Mouse (Mus musculus) embryonic facial prominence, embryonic 11.5 days (tissue): ENCODE measurements around the gene Tbc1d10c. TPM values are rescaled to one million over a fixed set of nuclear protein-coding genes. Genes with fewer than 3 reads are reported as not detected.

Source experiments
- ATAC-seq: fragments of 200-750 bp; cut with Nextera tagmentation; replicated peaks from 2 replicates; pipeline ENCODE4 v1.8.0; 2017; ENCODE audit warnings: low read depth; ENCODE audit not compliant: insufficient number of reproducible peaks, low FRiP score, low TSS enrichment
- DNase-seq: peaks from one replicate; pipeline ENCODE4 v3.0.0-alpha.2; 2015; ENCODE audit warnings: low spot score
- H3K27ac ChIP-seq: fragments of 300-500 bp; sonication (generic); replicated peaks from 2 replicates; pipeline ENCODE4 v1.5.1; 2014; ENCODE audit warnings: mild to moderate bottlenecking, low read depth, low read length, control low read depth
- H3K27me3 ChIP-seq: fragments of 300-500 bp; sonication (generic); 2 replicates; pipeline ENCODE4 v1.6.1; 2014; ENCODE audit warnings: mild to moderate bottlenecking, low read length, moderate library complexity, mixed read lengths; ENCODE audit not compliant: control insufficient read depth, insufficient read depth
- H3K36me3 ChIP-seq: fragments of 300-500 bp; sonication (generic); replicated peaks from 2 replicates; pipeline ENCODE4 v1.6.1; 2014; ENCODE audit warnings: low read depth, mild to moderate bottlenecking, low read length, moderate library complexity, mixed read lengths; ENCODE audit not compliant: control insufficient read depth, insufficient read depth
- H3K4me1 ChIP-seq: fragments of 300-500 bp; sonication (generic); 2 replicates; pipeline ENCODE4 v1.6.1; 2014; ENCODE audit warnings: low read length, mixed read lengths; ENCODE audit not compliant: control insufficient read depth, insufficient read depth
- H3K4me2 ChIP-seq: fragments of 300-500 bp; sonication (generic); 2 replicates; pipeline ENCODE4 v1.6.1; 2014; ENCODE audit warnings: low read depth, mild to moderate bottlenecking, control low read depth, low read length, moderate library complexity
- H3K4me3 ChIP-seq: fragments of 300-500 bp; sonication (generic); 2 replicates; pipeline ENCODE4 v1.5.1; 2014; ENCODE audit warnings: low read depth, low read length, control low read depth
- H3K9ac ChIP-seq: fragments of 300-500 bp; sonication (generic); replicated peaks from 2 replicates; pipeline ENCODE4 v1.6.1; 2014; ENCODE audit warnings: mild to moderate bottlenecking, control low read depth, low read length
- H3K9me3 ChIP-seq: fragments of 300-500 bp; sonication (generic); replicated peaks from 2 replicates; pipeline ENCODE4 v1.6.1; 2016; ENCODE audit warnings: mild to moderate bottlenecking, low read length, inconsistent platforms, mixed read lengths; ENCODE audit not compliant: control insufficient read depth
- WGBS: fragments of 180-500 bp; shearing (Covaris S2); extraction: QIAGEN DNeasy Blood & Tissue Kit; methylation state at CpG from one replicate; pipeline ENCODE4 v1.1.7; 2014; 5-methylcytosine and 5-hydroxymethylcytosine counted together
- polyA plus RNA-seq: library from polyadenylated mRNA; unstranded; fragments of >200 nt; fragmentation: Nextera tagmentation; extraction: Ambion mirVana; gene quantifications from 2 replicates; pipeline ENCODE4 v1.2.1, GENCODE M21; 2014

Gene Tbc1d10c
- polyA plus RNA-seq, 1 experiment from 2014 or later = 1.4 TPM

DNA sequence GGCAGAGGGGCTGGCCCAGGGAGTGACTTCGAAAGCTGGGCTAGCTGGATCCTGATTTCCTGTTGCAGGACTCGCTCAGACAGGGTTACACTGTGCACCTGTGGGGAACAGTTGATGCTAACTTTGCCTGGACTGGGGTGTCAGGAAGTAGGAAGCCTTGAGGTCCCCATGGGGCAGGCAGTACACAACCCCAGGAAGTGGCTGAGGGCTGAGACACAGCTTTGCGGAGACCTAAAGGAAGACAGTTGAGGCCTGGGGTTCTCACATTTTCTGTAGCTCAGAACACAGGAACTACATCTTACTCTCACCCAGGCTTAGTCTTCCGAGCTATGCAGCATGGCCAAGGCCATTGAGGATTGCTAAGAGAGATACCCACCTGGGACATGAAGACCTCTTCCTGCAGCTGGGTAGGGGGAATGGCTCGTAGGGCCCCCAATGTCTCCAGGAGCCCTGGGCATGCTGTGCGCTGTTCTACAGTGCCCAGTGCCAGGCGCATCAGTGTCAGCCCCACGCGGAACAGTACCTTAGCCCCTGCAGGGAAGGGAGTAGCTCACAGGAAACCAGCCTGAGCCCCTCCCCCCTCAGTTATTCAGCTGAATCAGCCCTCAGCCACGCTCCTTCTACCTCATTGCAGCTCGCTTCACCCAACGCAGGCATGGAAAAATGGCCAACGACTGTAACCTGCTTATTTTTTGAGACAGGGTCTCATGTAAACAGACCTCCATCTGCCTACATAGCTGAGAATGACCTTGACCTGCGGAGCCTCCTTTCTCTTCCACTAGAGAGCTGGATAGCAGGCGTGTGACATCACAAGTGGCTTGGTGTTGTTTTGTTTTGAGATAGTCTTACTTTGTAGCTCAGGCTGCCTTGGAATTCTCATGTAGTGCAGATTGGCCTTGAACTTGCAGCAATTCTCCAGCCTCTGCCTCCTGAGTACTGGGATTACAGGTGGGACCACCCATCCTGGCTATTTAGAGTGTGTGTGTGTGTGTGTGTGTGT, 5.8 kb downstream of the Tbc1d10c start:
- Histone ChIP-seq H3K27me3 (no peaks in the 10 kb centered on the region), H3K4me1 (no peaks in the 10 kb centered on the region), H3K4me2 (no peak overlapping the region), H3K36me3 (no peaks in the 10 kb centered on the region), H3K4me3 (no peak overlapping the region), H3K27ac (no peak overlapping the region), H3K9me3 (no peaks in the 10 kb centered on the region), H3K9ac (no peak overlapping the region)
- DNase-seq (no peak), ATAC-seq (no peak)
- WGBS = 54% methylated on average over 15 of the region's 15 CpGs

DNA sequence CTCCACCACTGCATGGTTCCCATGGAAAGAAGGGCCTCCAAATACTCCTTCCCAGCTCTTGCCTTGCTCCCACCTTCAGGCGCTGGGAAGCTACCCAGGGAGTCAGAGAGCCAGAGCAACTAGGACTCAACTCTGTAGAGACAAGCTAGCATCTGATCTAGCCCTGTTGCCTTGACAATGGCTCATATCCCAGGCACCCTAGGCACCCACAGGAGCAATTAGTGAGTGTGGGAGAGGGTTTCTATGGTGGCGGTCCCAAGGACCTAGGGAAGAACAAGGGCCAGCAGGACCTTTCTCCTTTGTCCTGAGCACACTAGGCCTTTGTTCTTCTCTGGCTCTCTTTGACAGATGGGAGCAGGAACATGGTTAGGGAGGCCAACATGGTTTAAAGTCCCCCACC, 7.4 kb downstream of the Tbc1d10c start:
- 64% methylated on average over 2 of the region's 2 CpGs for WGBS
- Histone ChIP-seq H3K36me3 (no peaks in the 10 kb centered on the region), H3K4me2 (no peak overlapping the region), H3K9me3 (no peaks in the 10 kb centered on the region), H3K4me1 (no peaks in the 10 kb centered on the region), H3K9ac (no peak overlapping the region), H3K4me3 (no peak overlapping the region), H3K27ac (no peak overlapping the region), H3K27me3 (no peaks in the 10 kb centered on the region)
- ATAC-seq (no peak), DNase-seq (no peak)

DNA sequence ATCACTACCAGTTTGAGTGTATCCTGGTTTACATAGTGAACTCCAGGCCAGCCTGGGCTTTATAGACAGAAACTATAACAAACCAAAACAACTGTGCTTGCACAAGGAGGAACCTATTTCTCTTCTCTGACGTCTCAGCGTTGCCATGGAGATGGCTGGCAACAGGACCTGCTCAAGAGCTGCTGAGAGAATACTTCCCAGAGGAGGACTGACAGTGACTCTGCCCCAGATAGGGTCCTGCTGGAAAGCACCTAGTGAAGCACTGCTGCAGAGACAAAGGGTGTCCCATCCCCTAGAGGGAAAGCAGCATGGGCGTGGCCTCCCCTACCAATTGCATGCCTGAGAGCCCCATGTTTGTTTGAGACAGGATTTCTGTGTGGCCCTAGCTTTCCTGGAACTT, 9.2 kb downstream of the Tbc1d10c start:
- Histone ChIP-seq H3K36me3 (no peaks in the 10 kb centered on the region), H3K9me3 (no peaks in the 10 kb centered on the region), H3K4me1 (no peaks in the 10 kb centered on the region), H3K27me3 (no peaks in the 10 kb centered on the region), H3K4me3 (no peak overlapping the region), H3K27ac (no peak overlapping the region), H3K4me2 (no peak overlapping the region), H3K9ac (no peak overlapping the region)
- peak; percentile 41 for DNase-seq
- 37% methylated on average over 3 of the region's 3 CpGs for WGBS
- no peak for ATAC-seq

DNA sequence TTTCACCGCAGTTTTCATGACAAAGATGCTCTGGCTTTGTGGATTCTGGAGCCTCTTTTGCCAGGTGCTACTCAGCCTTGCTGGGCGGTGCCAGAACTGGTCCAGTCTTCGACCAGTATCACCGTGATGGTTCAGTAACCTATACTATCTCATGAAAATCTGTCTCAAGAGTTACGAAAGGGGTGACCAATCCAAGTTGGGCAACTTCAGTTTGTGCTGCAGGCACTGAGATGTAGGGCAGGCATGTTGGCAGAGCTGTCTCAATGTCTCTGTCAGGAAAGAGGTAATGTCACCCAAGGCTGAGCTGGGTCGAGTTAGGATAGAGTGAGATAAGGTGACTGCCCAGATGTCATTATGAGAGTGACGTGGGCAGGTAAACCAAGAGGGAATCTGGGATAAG, 10.7 kb downstream of the Tbc1d10c start:
- Histone ChIP-seq H3K9ac (no peak overlapping the region), H3K4me1 (no peaks in the 10 kb centered on the region), H3K27ac (no peak overlapping the region), H3K4me3 (no peak overlapping the region), H3K9me3 (no peaks in the 10 kb centered on the region), H3K27me3 (no peaks in the 10 kb centered on the region), H3K36me3 (no peaks in the 10 kb centered on the region), H3K4me2 (no peak overlapping the region)
- no peak for DNase-seq
- WGBS = 84% methylated on average over 7 of the region's 7 CpGs
- no peak for ATAC-seq

DNA sequence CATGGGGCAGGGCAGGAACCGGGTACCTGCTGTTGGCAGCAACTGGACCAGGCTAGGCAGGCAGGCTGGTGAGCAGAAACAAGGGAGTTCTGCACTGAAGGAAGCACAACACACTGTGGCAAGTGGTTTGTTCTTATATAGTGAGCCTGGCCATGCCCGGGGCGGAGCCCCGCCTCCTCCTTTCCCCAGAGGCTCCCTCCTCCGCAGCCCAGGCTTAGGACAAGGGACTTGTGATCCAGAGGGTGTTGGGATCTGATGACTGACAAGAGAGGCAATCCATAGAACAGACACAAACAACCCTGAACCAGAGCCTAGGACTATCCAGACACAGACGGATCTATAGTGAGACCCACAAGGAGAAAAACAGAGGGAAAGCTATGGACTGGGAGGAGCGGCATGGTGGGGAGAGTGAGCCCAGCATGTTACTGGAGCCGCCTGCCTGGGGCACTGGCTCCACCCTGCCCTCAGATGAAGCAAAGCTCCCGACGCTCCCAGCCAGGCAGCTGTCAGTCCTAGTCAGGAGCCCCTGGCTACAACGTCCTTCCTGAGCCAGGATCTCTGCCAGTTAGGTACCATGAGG, 15.6 kb downstream of the Tbc1d10c start, which contains the start of gene Carns1:
Gene Carns1 (minus strand): TSS at position 112 of the 580 bp plus-strand sequence.
- Histone ChIP-seq H3K4me1 (peaks cover 3% of the 10 kb centered on the region; the same call in 1 of the 2 replicates), H3K9me3 (no peaks in the 10 kb centered on the region), H3K9ac (peak within 1 kb of the TSS; percentile 33), H3K4me2 (peak within 1 kb of the TSS; percentile 33), H3K27me3 (no peaks in the 10 kb centered on the region), H3K4me3 (no peak within 1 kb of the TSS), H3K36me3 (no peaks in the 10 kb centered on the region), H3K27ac (no peak within 1 kb of the TSS)
- ATAC-seq = peak; percentile 68; the same call in 1 of the 2 replicates
- peak; percentile 27 for DNase-seq
- 3% methylated on average over 11 of the region's 11 CpGs for WGBS

DNA sequence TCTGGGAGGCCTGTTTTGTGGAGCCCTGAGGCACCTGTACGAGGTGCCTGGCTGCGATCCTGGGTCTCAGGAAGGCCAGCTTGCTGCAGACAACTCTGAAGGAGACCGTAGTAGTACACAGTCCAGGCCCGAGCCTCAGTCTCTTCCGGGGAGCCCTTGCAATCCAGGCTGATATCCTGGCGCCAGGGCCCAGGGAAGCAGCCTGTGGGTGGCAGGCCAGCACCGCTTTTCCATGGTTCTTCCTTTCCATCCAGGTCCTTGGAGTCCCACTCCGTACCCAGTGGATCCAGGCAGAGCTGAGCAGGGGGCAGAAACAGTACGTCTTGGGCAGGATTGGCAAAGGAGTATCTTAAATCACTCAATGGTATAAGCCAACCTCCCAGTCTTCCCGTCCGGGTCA, 18.2 kb downstream of the Tbc1d10c start:
- ATAC-seq = no peak
- H3K4me2 ChIP-seq = no peak overlapping the region
- peaks cover 6% of the 10 kb centered on the region; the same call in 1 of the 2 replicates for H3K4me1 ChIP-seq
- no peak overlapping the region; the same call in 1 of the 2 replicates for H3K9ac ChIP-seq
- H3K36me3 ChIP-seq = no peaks in the 10 kb centered on the region
- H3K4me3 ChIP-seq = no peak overlapping the region
- DNase-seq = no peak
- H3K9me3 ChIP-seq = no peaks in the 10 kb centered on the region
- H3K27ac ChIP-seq = no peak overlapping the region
- 56% methylated on average over 11 of the region's 11 CpGs for WGBS
- H3K27me3 ChIP-seq = no peaks in the 10 kb centered on the region

DNA sequence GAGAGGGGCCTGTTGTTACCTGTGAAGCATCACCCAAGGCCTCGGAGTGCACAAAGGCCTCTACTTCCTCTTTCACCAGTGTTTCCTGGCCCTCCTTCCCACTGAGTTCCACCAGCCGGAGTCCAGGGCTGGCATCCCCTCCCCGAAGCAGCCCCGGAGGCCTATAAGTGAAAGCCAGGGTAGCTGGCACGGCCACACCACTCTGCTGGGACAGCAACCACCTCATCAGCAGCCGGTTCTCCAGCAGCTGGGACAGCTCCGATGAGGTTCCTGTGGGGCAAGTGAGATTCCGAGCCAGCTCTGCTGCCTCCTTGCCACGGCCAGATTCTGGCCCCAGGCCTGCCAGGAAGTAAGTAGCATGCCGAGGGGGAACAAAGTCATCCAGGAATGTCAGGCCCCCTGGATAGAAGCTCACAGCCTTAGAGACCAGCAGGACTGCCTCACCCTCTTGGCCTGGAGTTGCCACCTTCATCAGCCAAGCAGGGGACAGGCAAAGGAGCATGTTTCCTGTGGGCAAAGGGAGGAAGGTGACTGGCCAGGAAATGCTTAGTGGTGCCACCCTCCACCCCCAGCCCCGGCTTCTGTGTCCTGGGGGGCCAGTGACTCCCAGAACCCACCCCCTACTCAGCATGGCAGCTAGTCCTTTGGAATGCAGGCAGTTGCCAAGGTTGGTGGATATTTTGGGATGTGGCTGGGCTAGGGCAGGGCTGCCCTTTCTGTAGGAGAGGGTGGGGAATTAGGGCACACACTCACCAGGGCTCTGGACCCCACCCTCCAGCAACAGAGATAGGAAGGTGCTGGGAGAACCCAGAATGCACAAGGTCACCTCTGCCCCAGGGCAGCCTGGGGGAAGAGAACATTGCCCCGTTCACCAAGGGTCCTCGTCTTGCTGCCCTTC, 19.4 kb downstream of the Tbc1d10c start:
- H3K36me3 ChIP-seq = no peaks in the 10 kb centered on the region
- 61% methylated on average over 13 of the region's 13 CpGs for WGBS
- H3K9ac ChIP-seq = no peak overlapping the region
- no peak overlapping the region for H3K4me3 ChIP-seq
- no peak overlapping the region for H3K27ac ChIP-seq
- no peaks in the 10 kb centered on the region for H3K9me3 ChIP-seq
- no peaks in the 10 kb centered on the region for H3K27me3 ChIP-seq
- ATAC-seq (no peak), DNase-seq (no peak)
- no peak overlapping the region for H3K4me2 ChIP-seq
- peaks cover 6% of the 10 kb centered on the region; the same call in 1 of the 2 replicates for H3K4me1 ChIP-seq
